Mouse (Mus musculus): ENCODE measurements at regions not wholly inside any gene's neighbourhood (a gene's known extent, or its start where the extent isn't known, plus 50 kb on each side); places are given as distances from the start of the nearest gene placed in this dataset.
A peak's percentile ranks its signal among the peaks of the same experiment; 100 is the strongest.

- H3K9me3 ChIP-seq: peaks cover 5% of the 10 kb centered on the region; the same call in 1 of the 2 replicates
- WGBS: 80% methylated on average over 6 of the region's 6 CpGs
- no peaks in the 10 kb centered on the region for H3K4me1 ChIP-seq
- no peaks in the 10 kb centered on the region for H3K36me3 ChIP-seq (replicated peaks)
- H3K27me3 ChIP-seq (replicated peaks; ENCODE audit: low read depth, poor library complexity, severe bottlenecking): no peaks in the 10 kb centered on the region
- DNase-seq (ENCODE audit: low spot score): no peak
- no peak overlapping the region for H3K27ac ChIP-seq (replicated peaks)
- H3K4me3 ChIP-seq: no peak overlapping the region
These were observed 148.1 kb upstream of the Ccn2 start for GRCm38 (mm10) chr10:24447135-24447534.

- Histone ChIP-seq H3K4me3 (no peak overlapping the region), H3K9me3 (peaks cover 5% of the 10 kb centered on the region; the same call in 1 of the 2 replicates), H3K27ac (replicated peaks) (no peak overlapping the region), H3K27me3 (replicated peaks; ENCODE audit: low read depth, poor library complexity, severe bottlenecking) (no peaks in the 10 kb centered on the region), H3K4me1 (no peaks in the 10 kb centered on the region), H3K36me3 (replicated peaks) (no peaks in the 10 kb centered on the region)
- 86% methylated on average over 9 of the region's 9 CpGs for WGBS
- no peak for DNase-seq (ENCODE audit: low spot score)
These were observed 147.2 kb upstream of the Ccn2 start for GRCm38 (mm10) chr10:24448001-24448561.

GRCm38 (mm10) chr10:24453507-24453906 lies 141.7 kb upstream of the Ccn2 start:
- no peaks in the 10 kb centered on the region for H3K27me3 ChIP-seq (replicated peaks; ENCODE audit: low read depth, poor library complexity, severe bottlenecking)
- no peak for DNase-seq (ENCODE audit: low spot score)
- peaks cover 5% of the 10 kb centered on the region; the same call in 1 of the 2 replicates for H3K9me3 ChIP-seq
- H3K4me3 ChIP-seq: no peak overlapping the region
- H3K4me1 ChIP-seq: 0 out of 2 replicates have a peak, but pooled peaks cover 4% of the 10 kb centered on the region
- no peak overlapping the region for H3K27ac ChIP-seq (replicated peaks)
- WGBS: 84% methylated on average over 4 of the region's 4 CpGs
- no peaks in the 10 kb centered on the region for H3K36me3 ChIP-seq (replicated peaks)

GRCm38 (mm10) chr10:24458667-24459066 lies 136.6 kb upstream of the Ccn2 start:
- 54% methylated on average over 2 of the region's 2 CpGs for WGBS
- Histone ChIP-seq H3K4me1 (peaks cover 8% of the 10 kb centered on the region; the same call in 1 of the 2 replicates), H3K4me3 (no peak overlapping the region), H3K27me3 (replicated peaks; ENCODE audit: low read depth, poor library complexity, severe bottlenecking) (no peaks in the 10 kb centered on the region), H3K27ac (replicated peaks) (no peak overlapping the region; the same call in 1 of the 2 replicates), H3K9me3 (no peaks in the 10 kb centered on the region), H3K36me3 (replicated peaks) (no peaks in the 10 kb centered on the region)
- peak; percentile 23 for DNase-seq (ENCODE audit: low spot score)

- 95% methylated on average over 1 of the region's 1 CpGs for WGBS
- Histone ChIP-seq H3K36me3 (replicated peaks) (no peaks in the 10 kb centered on the region), H3K9me3 (no peaks in the 10 kb centered on the region), H3K4me1 (peaks cover under 1% of the 10 kb centered on the region; the same call in 1 of the 2 replicates), H3K27me3 (replicated peaks; ENCODE audit: low read depth, poor library complexity, severe bottlenecking) (no peaks in the 10 kb centered on the region), H3K27ac (replicated peaks) (no peak overlapping the region), H3K4me3 (no peak overlapping the region)
- no peak for DNase-seq (ENCODE audit: low spot score)
These were observed 131.4 kb upstream of the Ccn2 start for GRCm38 (mm10) chr10:24463873-24464272.

GRCm38 (mm10) chr10:24464377-24464776 lies 130.9 kb upstream of the Ccn2 start:
- WGBS: 83% methylated on average over 3 of the region's 3 CpGs
- H3K27me3 ChIP-seq (replicated peaks; ENCODE audit: low read depth, poor library complexity, severe bottlenecking): no peaks in the 10 kb centered on the region

GRCm38 (mm10) chr10:24469741-24470140 lies 125.5 kb upstream of the Ccn2 start:
- WGBS: 87% methylated on average over 1 of the region's 1 CpGs
- Histone ChIP-seq H3K4me1 (no peaks in the 10 kb centered on the region), H3K27me3 (replicated peaks; ENCODE audit: low read depth, poor library complexity, severe bottlenecking) (no peaks in the 10 kb centered on the region), H3K27ac (replicated peaks) (no peak overlapping the region), H3K9me3 (no peaks in the 10 kb centered on the region), H3K4me3 (no peak overlapping the region), H3K36me3 (replicated peaks) (no peaks in the 10 kb centered on the region)
- DNase-seq (ENCODE audit: low spot score): no peak

More at GRCm38 (mm10) chr10:24464377-24464776, 130.9 kb upstream of the Ccn2 start:
- Histone ChIP-seq H3K4me1 (no peaks in the 10 kb centered on the region), H3K36me3 (replicated peaks) (no peaks in the 10 kb centered on the region), H3K27ac (replicated peaks) (no peak overlapping the region), H3K4me3 (no peak overlapping the region), H3K9me3 (no peaks in the 10 kb centered on the region)
- no peak for DNase-seq (ENCODE audit: low spot score)

GRCm38 (mm10) chr10:24471521-24471920 lies 123.7 kb upstream of the Ccn2 start:
- H3K27ac ChIP-seq (replicated peaks): no peak overlapping the region
- H3K4me1 ChIP-seq: no peaks in the 10 kb centered on the region; the same call in 1 of the 2 replicates
- no peaks in the 10 kb centered on the region for H3K9me3 ChIP-seq
- H3K36me3 ChIP-seq (replicated peaks): no peaks in the 10 kb centered on the region
- DNase-seq (ENCODE audit: low spot score): no peak
- 83% methylated on average over 2 of the region's 2 CpGs for WGBS
- H3K27me3 ChIP-seq (replicated peaks; ENCODE audit: low read depth, poor library complexity, severe bottlenecking): no peaks in the 10 kb centered on the region
- H3K4me3 ChIP-seq: no peak overlapping the region

- no peak for DNase-seq (ENCODE audit: low spot score)
- Histone ChIP-seq H3K9me3 (no peaks in the 10 kb centered on the region), H3K4me3 (no peak overlapping the region), H3K4me1 (peaks cover 5% of the 10 kb centered on the region), H3K36me3 (replicated peaks) (no peaks in the 10 kb centered on the region), H3K27ac (replicated peaks) (no peak overlapping the region), H3K27me3 (replicated peaks; ENCODE audit: low read depth, poor library complexity, severe bottlenecking) (no peaks in the 10 kb centered on the region)
These were observed 119.0 kb upstream of the Ccn2 start for GRCm38 (mm10) chr10:24476288-24476687.

- Histone ChIP-seq H3K36me3 (replicated peaks) (no peaks in the 10 kb centered on the region), H3K4me1 (peaks cover 24% of the 10 kb centered on the region), H3K27ac (replicated peaks) (0 out of 2 replicates have a peak overlapping the region, but pooled peaks have one; percentile 7), H3K4me3 (no peak overlapping the region), H3K9me3 (no peaks in the 10 kb centered on the region), H3K27me3 (replicated peaks; ENCODE audit: low read depth, poor library complexity, severe bottlenecking) (no peaks in the 10 kb centered on the region)
- no peak for DNase-seq (ENCODE audit: low spot score)
- WGBS: 93% methylated on average over 2 of the region's 2 CpGs
These were observed 116.7 kb upstream of the Ccn2 start for GRCm38 (mm10) chr10:24478535-24478934.

- Histone ChIP-seq H3K4me1 (peaks cover 30% of the 10 kb centered on the region), H3K27ac (replicated peaks) (0 out of 2 replicates have a peak overlapping the region, but pooled peaks have one; percentile 7), H3K27me3 (replicated peaks; ENCODE audit: low read depth, poor library complexity, severe bottlenecking) (no peaks in the 10 kb centered on the region), H3K4me3 (no peak overlapping the region), H3K9me3 (no peaks in the 10 kb centered on the region), H3K36me3 (replicated peaks) (no peaks in the 10 kb centered on the region)
- 85% methylated on average over 11 of the region's 11 CpGs for WGBS
- DNase-seq (ENCODE audit: low spot score): no peak
These were observed 116.1 kb upstream of the Ccn2 start for GRCm38 (mm10) chr10:24479148-24479547.

GRCm38 (mm10) chr10:24481926-24482612 lies 113.2 kb upstream of the Ccn2 start:
- no peaks in the 10 kb centered on the region for H3K36me3 ChIP-seq (replicated peaks)
- 56% methylated on average over 9 of the region's 9 CpGs for WGBS
- peaks cover 41% of the 10 kb centered on the region for H3K4me1 ChIP-seq
- no peaks in the 10 kb centered on the region for H3K9me3 ChIP-seq
- H3K4me3 ChIP-seq: no peak overlapping the region
- peak; percentile 25 for DNase-seq (ENCODE audit: low spot score)
- peak overlapping the region; percentile 1; the same call in 1 of the 2 replicates for H3K27ac ChIP-seq (replicated peaks)
- H3K27me3 ChIP-seq (replicated peaks; ENCODE audit: low read depth, poor library complexity, severe bottlenecking): no peaks in the 10 kb centered on the region

GRCm38 (mm10) chr10:24483053-24483452 lies 112.2 kb upstream of the Ccn2 start:
- Histone ChIP-seq H3K27ac (replicated peaks) (0 out of 2 replicates have a peak overlapping the region, but pooled peaks have one; percentile 30), H3K36me3 (replicated peaks) (no peaks in the 10 kb centered on the region), H3K9me3 (no peaks in the 10 kb centered on the region), H3K27me3 (replicated peaks; ENCODE audit: low read depth, poor library complexity, severe bottlenecking) (no peaks in the 10 kb centered on the region), H3K4me1 (peaks cover 41% of the 10 kb centered on the region), H3K4me3 (no peak overlapping the region)
- no peak for DNase-seq (ENCODE audit: low spot score)
- 73% methylated on average over 3 of the region's 3 CpGs for WGBS

Data from embryonic facial prominence, embryonic 10.5 days (tissue).